Mouse (Mus musculus) CH12.LX (cell line): Measurements from ENCODE around the gene Vwa5b1.

Experiments used
- CTCF ChIP-seq, 2 experiments: IDR thresholded peaks in 1 of 2; conservative IDR thresholded peaks in 1 of 2; 2 replicates each; pipeline ENCODE4 v1.5.1; 2011 to 2012; ENCODE audit warnings: low read depth in 2 of 2, low read length in 2 of 2, improper control_type of control experiment in 1 of 2, inconsistent platforms in 1 of 2, mild to moderate bottlenecking in 1 of 2, moderate library complexity in 1 of 2
- EP300 ChIP-seq: IDR thresholded peaks from 2 replicates; pipeline ENCODE4 v1.6.1; 2011; ENCODE audit warnings: low read length, improper control_type of control experiment
- MAX ChIP-seq: IDR thresholded peaks from 2 replicates; pipeline ENCODE4 v1.6.1; 2011; ENCODE audit warnings: low read length, improper control_type of control experiment
- MAZ ChIP-seq: IDR thresholded peaks from 2 replicates; pipeline ENCODE4 v1.6.1; 2012; ENCODE audit warnings: low read depth, mild to moderate bottlenecking, inconsistent platforms, low read length, improper control_type of control experiment, moderate library complexity
- POLR2A ChIP-seq: IDR thresholded peaks from 2 replicates; pipeline ENCODE4 v1.6.1; 2011; ENCODE audit warnings: low read depth, mild to moderate bottlenecking, improper control_type of control experiment, low read length
- POLR2AphosphoS2 ChIP-seq: IDR thresholded peaks from 2 replicates; pipeline ENCODE4 v1.6.1; 2011; ENCODE audit warnings: low read depth, low read length, improper control_type of control experiment
- USF1 ChIP-seq: IDR thresholded peaks from 2 replicates; pipeline ENCODE4 v1.6.1; 2014; ENCODE audit warnings: low read depth, mild to moderate bottlenecking, inconsistent platforms, low read length, improper control_type of control experiment
- ZC3H11A ChIP-seq: IDR thresholded peaks from 2 replicates; pipeline ENCODE4 v1.6.1; 2012; ENCODE audit warnings: low read depth, mild to moderate bottlenecking, inconsistent platforms, low read length, improper control_type of control experiment
- ZKSCAN1 ChIP-seq: IDR thresholded peaks from 2 replicates; pipeline ENCODE4 v1.6.1; 2012; ENCODE audit warnings: low read depth, inconsistent platforms, low read length, improper control_type of control experiment, borderline replicate concordance
- ZNF384 ChIP-seq: IDR thresholded peaks from 2 replicates; pipeline ENCODE4 v1.6.1; 2012; ENCODE audit warnings: low read depth, low read length, improper control_type of control experiment, inconsistent platforms

GRCm38 (mm10) chr4:138584946-138585345 is 50.7 kb downstream of the Vwa5b1 start:
- TF ChIP-seq CTCF (conservative IDR thresholded peaks at IDR 0.05 in 1 of 2, IDR thresholded peaks at IDR 0.05 in 1 of 2; ENCODE audit: low read depth in 2 of 2, low read length in 2 of 2) (no peak), POLR2AphosphoS2 (no peak), POLR2A (no peak), MAX (no peak), ZKSCAN1 (no peak), ZNF384 (no peak), ZC3H11A (no peak), MAZ (no peak), USF1 (no peak), EP300 (no peak)
